Mouse (Mus musculus) stomach, embryonic 16.5 days (tissue): Measurements from ENCODE around the gene 3110082I17Rik. TPM values are rescaled to one million over a fixed set of nuclear protein-coding genes. Genes with fewer than 3 reads are reported as not detected.
A peak's percentile ranks its signal among the peaks of the same experiment; 100 is the strongest.

Experiments used
- ATAC-seq: fragments of 200-750 bp; cut with Nextera tagmentation; 2 replicates; pipeline ENCODE4 v1.8.0; 2017; ENCODE audit warnings: moderate number of reproducible peaks, moderate TSS enrichment; ENCODE audit not compliant: insufficient read depth, low FRiP score
- H3K27ac ChIP-seq: fragments of 300-500 bp; sonication (generic); 2 replicates; pipeline ENCODE4 v1.5.1; 2014; ENCODE audit warnings: low read length
- H3K27me3 ChIP-seq: fragments of 300-500 bp; sonication (generic); 2 replicates; pipeline ENCODE4 v1.6.1; 2014; ENCODE audit warnings: low read length, control low read depth, mixed read lengths; ENCODE audit not compliant: control insufficient read depth, insufficient read depth
- H3K36me3 ChIP-seq: fragments of 300-500 bp; sonication (generic); 2 replicates; pipeline ENCODE4 v1.6.1; 2014; ENCODE audit warnings: low read length; ENCODE audit not compliant: control insufficient read depth, insufficient read depth
- H3K4me1 ChIP-seq: fragments of 300-500 bp; sonication (generic); 2 replicates; pipeline ENCODE4 v1.6.1; 2014; ENCODE audit warnings: low read length, control low read depth, mixed read lengths; ENCODE audit not compliant: control insufficient read depth, insufficient read depth
- H3K4me2 ChIP-seq: fragments of 300-500 bp; sonication (generic); 2 replicates; pipeline ENCODE4 v1.6.1; 2014; ENCODE audit warnings: low read depth, low read length, mixed read lengths
- H3K4me3 ChIP-seq: fragments of 300-500 bp; sonication (generic); replicated peaks from 2 replicates; pipeline ENCODE4 v1.5.1; 2014; ENCODE audit warnings: mild to moderate bottlenecking, low read length
- H3K9ac ChIP-seq: fragments of 300-500 bp; sonication (generic); 2 replicates; pipeline ENCODE4 v1.6.1; 2014; ENCODE audit warnings: low read length
- H3K9me3 ChIP-seq: fragments of 300-500 bp; sonication (generic); replicated peaks from 2 replicates; pipeline ENCODE4 v1.6.1; 2016; ENCODE audit warnings: low read length, control low read depth; ENCODE audit not compliant: control insufficient read depth
- WGBS: fragments of 180-500 bp; shearing (Covaris S2); extraction: QIAGEN DNeasy Blood & Tissue Kit; methylation state at CpG from one replicate; pipeline ENCODE4 v1.1.7; 2014; 5-methylcytosine and 5-hydroxymethylcytosine counted together
- polyA plus RNA-seq: library from polyadenylated mRNA; unstranded; fragments of >200 nt; fragmentation: Nextera tagmentation; extraction: Ambion mirVana; gene quantifications from 2 replicates; pipeline ENCODE4 v1.2.1, GENCODE M21; 2015

Gene 3110082I17Rik
- polyA plus RNA-seq, 1 experiment from 2014 or later = 35.7 TPM

DNA sequence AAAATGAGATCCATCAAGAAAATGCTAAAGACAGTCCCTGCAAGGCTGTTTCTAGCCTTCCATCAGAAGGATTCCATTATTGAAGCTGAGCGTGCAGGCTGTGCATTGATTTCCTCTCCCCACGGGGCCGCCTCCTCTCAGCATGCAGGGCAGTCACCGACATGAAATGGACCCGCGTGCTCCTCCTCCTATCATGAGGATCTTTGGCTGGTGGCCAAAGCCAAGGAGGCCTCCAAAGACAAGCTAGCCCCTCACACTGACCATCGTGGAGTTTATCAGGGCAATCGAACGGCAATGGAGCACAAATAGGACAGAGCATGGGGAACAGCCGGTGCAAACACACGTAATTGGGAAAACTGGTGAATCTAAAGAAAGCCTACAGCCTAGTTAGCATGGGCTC lies 29.8 kb upstream of the 3110082I17Rik start:
- Histone ChIP-seq H3K4me3 (no peak overlapping the region), H3K9ac (no peak overlapping the region), H3K4me1 (no peaks in the 10 kb centered on the region), H3K4me2 (no peak overlapping the region), H3K27me3 (no peaks in the 10 kb centered on the region), H3K9me3 (0 out of 2 replicates have a peak, but pooled peaks cover 6% of the 10 kb centered on the region), H3K36me3 (no peaks in the 10 kb centered on the region), H3K27ac (no peak overlapping the region)
- WGBS = 74% methylated on average over 11 of the region's 11 CpGs
- no peak for ATAC-seq

DNA sequence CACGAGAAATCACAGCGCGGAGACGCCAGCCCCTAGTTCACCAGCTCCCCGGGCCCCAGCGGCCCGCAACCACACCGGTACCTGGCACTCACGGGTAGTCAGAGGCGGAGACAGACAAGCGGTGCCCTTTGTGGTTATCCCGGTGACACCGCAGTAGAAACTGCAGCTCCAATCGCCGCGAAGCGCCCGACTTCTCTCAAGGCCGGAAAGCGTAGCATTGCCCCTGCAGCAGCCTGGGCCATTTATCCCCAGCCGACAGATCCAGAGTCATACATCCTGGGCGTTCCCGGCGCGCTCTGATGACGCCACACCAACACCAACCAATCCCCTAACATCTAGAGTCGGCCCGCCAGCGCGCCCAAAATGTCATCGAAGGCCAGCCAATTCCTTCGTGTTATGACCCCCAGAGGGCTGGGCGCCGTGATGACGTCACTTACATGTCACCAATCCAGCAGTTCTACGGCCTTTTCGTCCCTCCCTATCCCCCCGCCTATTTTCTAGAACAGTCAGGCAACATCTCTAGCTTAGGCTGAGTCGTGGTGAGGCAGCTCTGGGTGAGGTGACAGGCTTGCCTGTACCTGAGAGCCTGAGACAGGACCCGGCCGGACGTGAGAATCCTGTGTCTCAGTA lies 24.0 kb upstream of the 3110082I17Rik start, which contains the start of gene Zfand2a:
TSS of gene Zfand2a (minus strand) at position 365 of the 630 bp plus-strand sequence.
- H3K4me2 ChIP-seq = peak within 1 kb of the TSS; percentile 97
- 0 out of 2 replicates have a peak, but pooled peaks cover 4% of the 10 kb centered on the region for H3K36me3 ChIP-seq
- H3K9me3 ChIP-seq = 0 out of 2 replicates have a peak, but pooled peaks cover 6% of the 10 kb centered on the region
- H3K4me3 ChIP-seq = peak within 1 kb of the TSS; percentile 77
- peak within 1 kb of the TSS; percentile 79 for H3K27ac ChIP-seq
- peaks cover 10% of the 10 kb centered on the region; the same call in 1 of the 2 replicates for H3K4me1 ChIP-seq
- H3K9ac ChIP-seq = peak within 1 kb of the TSS; percentile 81
- 1% methylated on average over 42 of the region's 42 CpGs for WGBS
- peak; percentile 98 for ATAC-seq
- no peaks in the 10 kb centered on the region for H3K27me3 ChIP-seq

DNA sequence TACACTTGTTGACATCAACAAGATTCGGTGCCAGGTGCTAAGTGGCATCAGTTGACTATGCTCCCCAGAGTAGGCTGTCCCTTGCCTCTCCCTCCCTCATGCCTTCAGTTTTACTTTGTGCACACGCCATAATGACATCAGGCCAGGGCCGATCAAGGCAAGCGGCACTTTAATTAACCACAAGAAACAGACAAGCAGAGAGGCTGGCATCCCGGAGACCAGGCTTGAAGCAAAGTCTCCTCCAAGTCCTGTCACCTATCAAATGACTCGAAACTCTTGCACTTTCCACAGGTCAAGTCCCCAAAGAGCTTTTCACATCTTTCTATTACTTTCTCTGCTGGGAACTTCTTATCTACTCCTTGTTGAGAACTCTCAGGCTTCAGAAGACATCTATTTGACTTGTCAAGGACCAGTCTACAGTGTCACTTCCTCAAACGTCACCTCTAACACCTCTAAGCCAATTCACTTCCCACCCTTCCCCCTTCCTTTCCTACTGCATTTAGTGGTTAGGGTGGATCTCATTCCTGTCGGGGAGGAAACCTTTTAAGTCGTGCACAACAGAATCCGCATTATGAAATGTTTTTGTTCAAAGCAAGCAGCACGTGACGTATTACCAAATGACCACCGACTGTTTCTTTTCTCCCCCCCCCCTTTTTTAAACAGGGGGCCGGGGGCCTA lies 23.0 kb upstream of the 3110082I17Rik start:
- ATAC-seq = no peak
- Histone ChIP-seq H3K4me1 (peaks cover 10% of the 10 kb centered on the region; the same call in 1 of the 2 replicates), H3K4me2 (peak overlapping the region; percentile 97), H3K36me3 (0 out of 2 replicates have a peak, but pooled peaks cover 4% of the 10 kb centered on the region), H3K9ac (peak overlapping the region; percentile 81), H3K27ac (peak overlapping the region; percentile 46; the same call in 1 of the 2 replicates), H3K4me3 (peak overlapping the region; percentile 77), H3K27me3 (no peaks in the 10 kb centered on the region), H3K9me3 (0 out of 2 replicates have a peak, but pooled peaks cover 6% of the 10 kb centered on the region)
- WGBS = 52% methylated on average over 14 of the region's 14 CpGs

DNA sequence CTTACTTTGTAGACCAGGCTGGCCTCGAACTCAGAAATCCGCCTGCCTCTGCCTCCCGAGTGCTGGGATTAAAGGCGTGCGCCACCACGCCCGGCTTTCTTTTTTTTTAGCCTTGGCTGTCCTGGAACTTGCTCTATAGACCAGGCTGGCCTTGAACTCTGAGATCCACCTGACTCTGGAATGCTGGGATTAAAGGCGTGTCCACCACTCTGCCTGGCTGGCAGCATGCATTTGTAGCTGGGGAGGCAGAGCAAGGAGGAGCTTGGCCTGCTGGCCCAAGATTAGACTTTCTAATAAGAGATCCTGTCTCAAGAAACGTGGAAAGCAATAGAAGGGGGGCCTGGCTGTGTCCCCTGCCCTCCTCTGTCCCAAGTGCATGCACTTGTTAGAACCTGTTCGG lies 20.1 kb upstream of the 3110082I17Rik start:
- H3K9ac ChIP-seq = no peak overlapping the region
- no peak overlapping the region for H3K4me2 ChIP-seq
- 89% methylated on average over 10 of the region's 10 CpGs for WGBS
- H3K4me1 ChIP-seq = peaks cover 10% of the 10 kb centered on the region; the same call in 1 of the 2 replicates
- H3K4me3 ChIP-seq = no peak overlapping the region
- H3K36me3 ChIP-seq = 0 out of 2 replicates have a peak, but pooled peaks cover 4% of the 10 kb centered on the region
- no peak for ATAC-seq
- H3K27me3 ChIP-seq = no peaks in the 10 kb centered on the region
- no peak overlapping the region for H3K27ac ChIP-seq
- H3K9me3 ChIP-seq = no peaks in the 10 kb centered on the region

DNA sequence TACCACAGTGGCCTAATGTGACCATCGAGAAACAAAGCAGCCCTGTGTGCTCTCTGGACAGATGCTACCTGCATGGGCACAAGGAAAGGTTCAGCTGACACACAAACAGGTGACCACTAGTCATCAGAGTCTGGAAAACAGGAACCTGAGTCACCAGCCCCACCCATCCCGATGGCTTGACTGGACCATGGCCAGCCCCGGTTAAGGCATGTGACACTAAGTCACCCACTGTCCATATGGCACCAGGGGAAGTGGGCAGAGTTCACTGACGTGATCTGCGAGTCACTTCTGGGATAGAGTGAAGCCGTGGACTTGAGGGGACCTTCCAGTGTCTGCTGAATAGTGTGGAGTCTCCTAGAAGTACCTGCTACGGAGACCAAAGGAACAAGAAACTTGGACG lies 18.8 kb upstream of the 3110082I17Rik start:
- no peak overlapping the region for H3K9ac ChIP-seq
- WGBS = 89% methylated on average over 8 of the region's 8 CpGs
- H3K9me3 ChIP-seq = no peaks in the 10 kb centered on the region
- 0 out of 2 replicates have a peak, but pooled peaks cover 5% of the 10 kb centered on the region for H3K36me3 ChIP-seq
- no peak overlapping the region for H3K27ac ChIP-seq
- peaks cover 10% of the 10 kb centered on the region; the same call in 1 of the 2 replicates for H3K4me1 ChIP-seq
- no peaks in the 10 kb centered on the region for H3K27me3 ChIP-seq
- ATAC-seq = no peak
- no peak overlapping the region for H3K4me2 ChIP-seq
- H3K4me3 ChIP-seq = no peak overlapping the region

DNA sequence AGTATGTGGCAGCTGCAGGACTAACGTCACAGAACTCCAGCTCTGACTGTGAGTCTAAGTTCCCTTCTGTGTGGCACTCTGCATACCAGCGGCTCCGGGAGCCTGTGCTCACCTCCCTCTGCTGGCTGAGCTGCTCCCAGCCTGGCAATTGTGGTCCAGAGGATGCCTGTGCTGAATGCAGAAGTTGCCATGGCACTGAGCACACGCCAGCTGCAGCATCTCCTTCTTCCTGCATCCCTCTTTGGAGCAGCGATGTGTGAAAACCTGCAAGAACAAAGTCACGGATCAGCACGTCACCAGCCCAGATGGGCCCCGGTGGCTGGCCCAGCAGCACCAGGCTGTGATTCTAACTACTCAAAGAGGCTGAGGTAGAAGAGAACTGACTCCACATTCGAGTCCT lies 14.4 kb upstream of the 3110082I17Rik start:
- H3K9me3 ChIP-seq = no peaks in the 10 kb centered on the region
- H3K36me3 ChIP-seq = peaks cover 11% of the 10 kb centered on the region; the same call in 1 of the 2 replicates
- H3K4me3 ChIP-seq = no peak overlapping the region
- no peak for ATAC-seq
- H3K27ac ChIP-seq = no peak overlapping the region
- no peaks in the 10 kb centered on the region for H3K27me3 ChIP-seq
- H3K9ac ChIP-seq = no peak overlapping the region
- H3K4me1 ChIP-seq = no peaks in the 10 kb centered on the region
- 90% methylated on average over 9 of the region's 9 CpGs for WGBS
- no peak overlapping the region for H3K4me2 ChIP-seq

DNA sequence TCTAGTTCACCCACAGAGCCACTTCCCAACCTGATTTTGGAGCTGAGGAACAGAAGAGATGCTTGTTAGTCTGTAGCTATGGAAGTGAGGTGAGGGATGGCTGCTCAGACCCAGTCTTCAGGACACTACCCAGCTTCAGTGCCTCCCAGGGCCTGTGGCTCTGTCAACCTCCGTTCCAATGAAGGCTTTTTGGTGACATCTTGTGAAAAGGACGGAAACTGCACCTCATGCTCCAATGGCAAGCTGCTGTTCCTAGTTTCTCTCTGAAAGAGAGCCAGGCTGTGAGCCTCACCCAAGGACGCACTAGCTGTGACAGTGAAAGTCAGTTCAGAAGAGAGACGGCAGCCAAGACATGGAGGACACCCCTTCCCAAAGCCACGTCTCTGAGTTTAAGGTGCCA lies 7.7 kb upstream of the 3110082I17Rik start:
- Histone ChIP-seq H3K4me2 (no peak overlapping the region), H3K27ac (no peak overlapping the region), H3K36me3 (peaks cover 8% of the 10 kb centered on the region; the same call in 1 of the 2 replicates), H3K9me3 (no peaks in the 10 kb centered on the region), H3K4me3 (no peak overlapping the region), H3K4me1 (no peaks in the 10 kb centered on the region), H3K9ac (no peak overlapping the region), H3K27me3 (no peaks in the 10 kb centered on the region)
- peak; percentile 44 for ATAC-seq
- 54% methylated on average over 5 of the region's 5 CpGs for WGBS

DNA sequence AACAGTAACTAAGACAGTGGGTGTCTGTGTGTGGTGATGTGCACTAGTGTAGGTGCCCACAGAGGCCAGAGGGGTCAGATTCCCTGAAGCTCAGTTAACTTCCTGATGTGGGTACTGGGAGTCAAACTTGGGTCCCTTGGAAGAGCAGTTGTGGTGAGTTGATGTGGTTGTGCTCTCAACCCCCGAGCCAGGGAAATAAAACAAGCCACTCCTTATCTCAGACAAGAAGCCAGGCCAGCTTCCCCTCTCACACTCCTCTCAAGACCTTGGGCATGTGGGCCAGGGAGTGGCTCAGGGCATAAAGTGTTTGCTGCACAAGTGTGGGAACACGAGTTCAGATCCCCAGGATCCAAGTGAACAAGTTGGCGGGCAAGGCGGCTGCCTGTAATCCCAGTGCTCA lies 6.5 kb upstream of the 3110082I17Rik start:
- Histone ChIP-seq H3K4me3 (no peak overlapping the region), H3K27ac (no peak overlapping the region), H3K27me3 (no peaks in the 10 kb centered on the region), H3K9ac (no peak overlapping the region), H3K36me3 (peaks cover under 1% of the 10 kb centered on the region; the same call in 1 of the 2 replicates), H3K9me3 (no peaks in the 10 kb centered on the region), H3K4me2 (no peak overlapping the region), H3K4me1 (no peaks in the 10 kb centered on the region)
- WGBS = 68% methylated on average over 4 of the region's 4 CpGs
- ATAC-seq = no peak

DNA sequence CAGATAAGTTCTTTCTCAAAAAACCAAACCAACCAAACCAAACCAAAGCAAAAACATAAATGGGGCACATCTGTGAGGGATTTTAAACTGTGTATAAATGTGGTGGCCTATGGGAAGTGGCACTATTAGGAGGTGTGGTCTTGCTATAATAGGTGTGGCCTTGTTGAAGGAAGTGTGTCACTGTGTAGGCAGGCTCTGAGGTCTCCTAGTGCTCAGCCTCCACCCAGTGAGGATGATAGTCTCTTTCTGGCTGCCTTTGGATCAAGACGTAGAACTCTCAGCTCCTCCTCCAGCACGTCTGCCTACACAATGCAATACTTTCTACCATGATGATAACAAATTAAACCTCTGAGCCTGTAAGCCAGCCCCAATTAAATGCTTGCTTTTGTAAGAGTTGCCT lies 6.0 kb upstream of the 3110082I17Rik start:
- H3K4me1 ChIP-seq = no peaks in the 10 kb centered on the region
- H3K27me3 ChIP-seq = no peaks in the 10 kb centered on the region
- H3K27ac ChIP-seq = no peak overlapping the region
- no peak overlapping the region for H3K4me2 ChIP-seq
- no peaks in the 10 kb centered on the region for H3K36me3 ChIP-seq
- H3K9me3 ChIP-seq = no peaks in the 10 kb centered on the region
- H3K9ac ChIP-seq = no peak overlapping the region
- H3K4me3 ChIP-seq = no peak overlapping the region
- ATAC-seq = no peak
- WGBS = 71% methylated on average over 2 of the region's 2 CpGs
